Mouse (Mus musculus): ENCODE results near the gene Trmt10b. TPM values are rescaled to one million over a fixed set of nuclear protein-coding genes. Genes with fewer than 3 reads are reported as not detected.
A peak's percentile ranks its signal among the peaks of the same experiment; 100 is the strongest.

The Trmt10b gene
- polyA plus RNA-seq, 1 experiment from 2014 or later = 4.1 TPM

DNA sequence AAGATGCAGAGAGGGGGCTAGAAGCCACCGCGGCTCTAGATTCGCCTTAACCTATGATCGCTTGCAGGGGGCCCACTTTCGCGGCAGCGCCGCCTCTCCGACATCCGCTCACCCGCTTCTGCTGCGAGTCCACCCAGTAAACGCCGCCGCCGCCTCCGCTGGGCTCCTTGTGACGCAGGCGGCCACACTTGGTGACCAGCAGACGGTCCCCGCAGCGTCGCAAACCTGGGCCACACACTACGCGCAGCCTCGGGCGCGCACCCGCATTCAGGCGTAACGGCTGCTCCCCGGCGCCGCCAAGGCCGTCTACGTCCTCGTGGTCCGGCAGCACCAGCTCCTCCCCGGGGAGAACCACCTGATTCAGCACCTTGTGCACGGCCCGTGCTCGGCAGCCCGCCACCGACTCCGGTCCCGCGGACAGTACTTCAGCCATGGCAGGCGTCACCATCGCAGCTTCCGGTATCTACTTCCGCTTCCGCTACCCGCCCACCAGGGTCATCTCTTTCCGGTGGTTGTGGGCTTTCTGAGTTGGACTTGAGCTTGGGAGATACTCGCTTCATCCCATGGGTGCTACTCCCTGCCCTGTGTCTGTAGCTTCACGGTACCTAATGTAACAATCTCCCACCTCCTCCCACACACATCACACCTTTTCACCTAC lies 23.4 kb downstream of the Trmt10b start:
- under 1% methylated on average over 56 of the region's 56 CpGs for WGBS (ENCODE audit: insufficient replicate concordance)
- Histone ChIP-seq H3K27ac (ENCODE audit: low read length) (peak overlapping the region; percentile 81), H3K27me3 (ENCODE audit: control insufficient read depth, insufficient read depth, low read depth, low read length) (no peaks in the 10 kb centered on the region), H3K9ac (ENCODE audit: low read depth, low read length) (peak overlapping the region; percentile 89), H3K4me2 (ENCODE audit: low read depth, low read length) (peak overlapping the region; percentile 79), H3K9me3 (replicated peaks; ENCODE audit: control insufficient read depth, low read length) (no peaks in the 10 kb centered on the region), H3K4me1 (ENCODE audit: control insufficient read depth, low read depth, low read length) (peaks cover 11% of the 10 kb centered on the region; the same call in 1 of the 2 replicates), H3K4me3 (ENCODE audit: low read depth, low read length) (peak overlapping the region; percentile 88), H3K36me3 (ENCODE audit: control insufficient read depth, insufficient read depth) (peaks cover 12% of the 10 kb centered on the region)
- ATAC-seq (ENCODE audit: low read depth) = peak; percentile 82

DNA sequence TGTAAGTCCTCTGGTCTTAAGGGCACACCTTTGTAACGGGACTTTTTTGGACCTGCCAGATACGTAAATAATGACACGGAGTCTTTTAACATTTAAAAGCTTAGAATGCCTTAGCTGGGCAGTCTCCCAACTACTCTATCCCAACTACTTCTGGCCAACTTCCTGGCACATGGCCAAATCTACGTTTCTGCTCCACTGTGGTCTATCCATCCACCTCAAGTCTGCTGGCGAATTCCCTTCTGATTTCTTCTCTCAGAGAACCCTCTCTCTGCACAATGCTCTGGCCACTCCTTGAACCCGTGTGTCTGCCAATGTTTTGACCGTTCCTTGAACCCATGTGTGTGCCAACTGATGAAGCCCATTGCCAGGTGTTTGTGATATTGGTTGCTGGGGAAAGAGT lies 34.2 kb downstream of the Trmt10b start:
- Histone ChIP-seq H3K9me3 (replicated peaks; ENCODE audit: control insufficient read depth, low read length) (no peaks in the 10 kb centered on the region), H3K27me3 (ENCODE audit: control insufficient read depth, insufficient read depth, low read depth, low read length) (no peaks in the 10 kb centered on the region; the same call in 1 of the 2 replicates), H3K27ac (ENCODE audit: low read length) (no peak overlapping the region), H3K36me3 (ENCODE audit: control insufficient read depth, insufficient read depth) (no peaks in the 10 kb centered on the region), H3K4me2 (ENCODE audit: low read depth, low read length) (no peak overlapping the region), H3K4me1 (ENCODE audit: control insufficient read depth, low read depth, low read length) (no peaks in the 10 kb centered on the region), H3K9ac (ENCODE audit: low read depth, low read length) (no peak overlapping the region), H3K4me3 (ENCODE audit: low read depth, low read length) (no peak overlapping the region)
- WGBS (ENCODE audit: insufficient replicate concordance) = 63% methylated on average over 7 of the region's 7 CpGs
- ATAC-seq (ENCODE audit: low read depth) = no peak

DNA sequence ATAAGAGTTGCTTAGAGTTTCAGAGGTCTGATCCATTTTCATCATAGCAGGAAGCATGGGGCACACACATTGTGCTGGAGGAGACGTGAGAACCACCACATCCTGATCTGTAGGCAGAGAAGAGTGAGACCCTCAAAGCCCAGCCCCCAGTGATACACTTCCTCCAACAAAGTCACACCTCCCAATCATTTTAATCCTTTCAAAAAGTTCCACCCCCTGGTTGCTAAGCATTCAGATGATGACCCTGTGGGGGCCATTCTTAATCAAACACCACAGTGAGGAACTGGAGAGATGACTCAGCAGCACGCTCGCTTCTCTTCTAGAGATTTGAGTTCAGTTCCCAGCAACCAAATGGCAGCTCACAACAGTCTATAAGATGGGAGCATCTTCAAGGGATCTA lies 35.5 kb downstream of the Trmt10b start:
- no peaks in the 10 kb centered on the region; the same call in 1 of the 2 replicates for H3K27me3 ChIP-seq (ENCODE audit: control insufficient read depth, insufficient read depth, low read depth, low read length)
- H3K4me3 ChIP-seq (ENCODE audit: low read depth, low read length) = no peak overlapping the region
- 45% methylated on average over 3 of the region's 3 CpGs for WGBS (ENCODE audit: insufficient replicate concordance)
- no peak for ATAC-seq (ENCODE audit: low read depth)
- no peak overlapping the region for H3K27ac ChIP-seq (ENCODE audit: low read length)
- no peaks in the 10 kb centered on the region for H3K9me3 ChIP-seq (replicated peaks; ENCODE audit: control insufficient read depth, low read length)
- no peaks in the 10 kb centered on the region for H3K4me1 ChIP-seq (ENCODE audit: control insufficient read depth, low read depth, low read length)
- no peak overlapping the region for H3K9ac ChIP-seq (ENCODE audit: low read depth, low read length)
- H3K36me3 ChIP-seq (ENCODE audit: control insufficient read depth, insufficient read depth) = no peaks in the 10 kb centered on the region
- H3K4me2 ChIP-seq (ENCODE audit: low read depth, low read length) = no peak overlapping the region

DNA sequence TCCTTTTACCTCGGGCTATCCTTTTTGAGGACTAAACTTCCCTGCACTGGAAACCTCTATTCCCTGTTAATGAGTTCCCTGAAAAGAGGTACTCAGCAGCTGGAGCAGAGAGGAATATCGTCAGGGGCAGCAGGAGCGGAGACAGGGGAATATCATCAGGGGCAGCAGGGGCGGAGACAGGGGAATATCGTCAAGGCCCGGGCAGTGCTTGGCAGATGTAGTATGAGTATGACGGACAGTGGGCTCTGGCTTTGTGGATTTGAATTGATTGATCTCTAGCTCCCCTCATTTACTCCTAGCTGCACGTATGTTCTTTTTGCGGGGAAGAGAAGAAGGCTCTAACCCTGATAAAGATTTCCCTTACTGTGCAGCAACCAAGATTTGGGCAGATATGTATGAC lies 44.3 kb downstream of the Trmt10b start:
- H3K27ac ChIP-seq (ENCODE audit: low read length) = peak overlapping the region; percentile 96
- H3K4me3 ChIP-seq (ENCODE audit: low read depth, low read length) = peak overlapping the region; percentile 67
- no peaks in the 10 kb centered on the region for H3K9me3 ChIP-seq (replicated peaks; ENCODE audit: control insufficient read depth, low read length)
- H3K4me1 ChIP-seq (ENCODE audit: control insufficient read depth, low read depth, low read length) = peaks cover 14% of the 10 kb centered on the region
- H3K27me3 ChIP-seq (ENCODE audit: control insufficient read depth, insufficient read depth, low read depth, low read length) = no peaks in the 10 kb centered on the region
- H3K36me3 ChIP-seq (ENCODE audit: control insufficient read depth, insufficient read depth) = no peaks in the 10 kb centered on the region; the same call in 1 of the 2 replicates
- whole genome bisulfite sequencing (ENCODE audit: insufficient replicate concordance) = 62% methylated on average over 9 of the region's 9 CpGs
- H3K9ac ChIP-seq (ENCODE audit: low read depth, low read length) = peak overlapping the region; percentile 75
- H3K4me2 ChIP-seq (ENCODE audit: low read depth, low read length) = peak overlapping the region; percentile 91
- ATAC-seq (ENCODE audit: low read depth) = no peak

DNA sequence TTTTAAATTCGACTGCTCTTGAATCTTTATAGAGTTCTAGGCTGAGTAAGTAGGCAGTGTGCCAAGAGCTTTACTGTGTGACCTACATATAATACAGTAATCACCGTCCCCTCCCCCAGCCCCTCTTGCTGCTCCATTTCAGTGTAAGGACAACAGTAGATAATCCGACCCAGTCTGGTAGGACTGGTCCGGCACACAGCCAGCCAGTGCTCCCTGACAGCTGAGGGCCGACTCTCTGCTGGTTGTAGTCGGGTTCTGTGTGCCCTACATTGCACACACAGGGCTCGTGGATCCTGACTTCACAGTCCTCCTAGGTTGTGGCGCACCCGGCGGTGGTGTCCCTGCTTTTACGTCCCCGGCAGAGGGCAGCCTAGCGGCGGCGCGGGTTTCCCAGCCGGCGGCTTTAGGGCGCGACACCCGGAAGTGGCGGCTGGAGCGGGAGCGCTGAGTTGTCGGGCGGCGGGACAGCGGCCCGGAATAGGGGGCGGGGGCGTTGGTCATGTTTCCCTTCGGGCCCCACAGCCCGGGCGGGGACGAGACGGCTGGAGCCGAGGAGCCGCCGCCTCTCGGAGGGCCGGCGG lies 44.8 kb downstream of the Trmt10b start, which contains the start of gene Dcaf10:
Gene Dcaf10, plus strand, starts transcription at position 433 of the 581 bp plus-strand sequence.
- peak within 1 kb of the TSS; percentile 91 for H3K4me2 ChIP-seq (ENCODE audit: low read depth, low read length)
- WGBS (ENCODE audit: insufficient replicate concordance) = 2% methylated on average over 42 of the region's 42 CpGs
- H3K4me1 ChIP-seq (ENCODE audit: control insufficient read depth, low read depth, low read length) = peaks cover 14% of the 10 kb centered on the region
- H3K27ac ChIP-seq (ENCODE audit: low read length) = peak within 1 kb of the TSS; percentile 96
- no peaks in the 10 kb centered on the region; the same call in 1 of the 2 replicates for H3K36me3 ChIP-seq (ENCODE audit: control insufficient read depth, insufficient read depth)
- no peaks in the 10 kb centered on the region for H3K9me3 ChIP-seq (replicated peaks; ENCODE audit: control insufficient read depth, low read length)
- peak within 1 kb of the TSS; percentile 75 for H3K9ac ChIP-seq (ENCODE audit: low read depth, low read length)
- peak; percentile 89 for ATAC-seq (ENCODE audit: low read depth)
- H3K4me3 ChIP-seq (ENCODE audit: low read depth, low read length) = peak within 1 kb of the TSS; percentile 67
- no peaks in the 10 kb centered on the region for H3K27me3 ChIP-seq (ENCODE audit: control insufficient read depth, insufficient read depth, low read depth, low read length)

DNA sequence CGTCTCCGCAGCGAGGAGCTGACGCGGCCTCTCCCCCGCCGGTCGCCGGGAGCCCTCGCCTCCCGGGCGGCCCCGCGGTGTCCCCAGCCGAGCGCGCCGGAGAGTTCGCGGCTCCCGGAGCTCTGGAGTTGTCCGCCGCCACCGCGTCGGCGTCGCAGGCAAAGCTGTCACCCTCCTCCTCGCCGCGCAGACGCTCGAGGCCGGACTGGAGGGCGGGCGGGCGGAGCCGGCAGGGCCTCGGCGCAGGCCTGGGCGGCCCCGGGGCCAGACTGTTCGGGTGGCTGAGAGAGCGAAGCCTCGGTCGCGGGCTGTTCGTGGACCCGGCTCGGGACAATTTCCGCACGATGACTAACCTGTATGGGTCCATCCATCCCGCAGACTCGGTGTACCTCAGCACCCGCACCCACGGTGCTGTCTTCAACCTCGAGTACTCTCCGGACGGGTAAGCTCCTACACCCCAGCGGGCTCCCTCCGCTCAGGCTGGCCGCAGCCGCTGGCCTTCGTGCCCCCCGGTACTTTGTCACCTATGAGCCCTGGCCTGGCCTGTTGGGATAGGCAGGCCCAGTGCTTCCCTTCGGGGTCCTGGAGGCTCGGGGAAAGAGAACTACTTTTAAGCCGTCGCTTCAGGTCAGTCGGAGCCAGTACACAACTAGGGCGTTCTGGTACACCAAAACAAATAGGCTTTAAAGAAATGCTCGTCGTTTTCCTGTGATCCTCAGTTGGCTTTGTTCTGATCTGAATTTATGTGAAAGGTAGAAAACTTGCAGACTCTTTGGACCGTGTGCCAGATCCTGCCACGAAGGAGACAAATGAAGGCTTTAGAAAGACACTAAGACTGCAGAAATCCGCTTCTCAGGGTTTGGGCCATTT lies 45.6 kb downstream of the Trmt10b start, which contains the start of gene Exosc3:
Gene Exosc3, minus strand, starts transcription at position 447 of the 870 bp plus-strand sequence.
- Histone ChIP-seq H3K36me3 (ENCODE audit: control insufficient read depth, insufficient read depth) (peaks cover 4% of the 10 kb centered on the region; the same call in 1 of the 2 replicates), H3K4me2 (ENCODE audit: low read depth, low read length) (peak within 1 kb of the TSS; percentile 91), H3K27me3 (ENCODE audit: control insufficient read depth, insufficient read depth, low read depth, low read length) (no peaks in the 10 kb centered on the region), H3K4me1 (ENCODE audit: control insufficient read depth, low read depth, low read length) (peaks cover 14% of the 10 kb centered on the region), H3K9ac (ENCODE audit: low read depth, low read length) (peak within 1 kb of the TSS; percentile 75), H3K4me3 (ENCODE audit: low read depth, low read length) (peak within 1 kb of the TSS; percentile 67), H3K27ac (ENCODE audit: low read length) (peak within 1 kb of the TSS; percentile 96), H3K9me3 (replicated peaks; ENCODE audit: control insufficient read depth, low read length) (no peaks in the 10 kb centered on the region)
- WGBS (ENCODE audit: insufficient replicate concordance) = under 1% methylated on average over 76 of the region's 76 CpGs
- peak; percentile 89 for ATAC-seq (ENCODE audit: low read depth)

DNA sequence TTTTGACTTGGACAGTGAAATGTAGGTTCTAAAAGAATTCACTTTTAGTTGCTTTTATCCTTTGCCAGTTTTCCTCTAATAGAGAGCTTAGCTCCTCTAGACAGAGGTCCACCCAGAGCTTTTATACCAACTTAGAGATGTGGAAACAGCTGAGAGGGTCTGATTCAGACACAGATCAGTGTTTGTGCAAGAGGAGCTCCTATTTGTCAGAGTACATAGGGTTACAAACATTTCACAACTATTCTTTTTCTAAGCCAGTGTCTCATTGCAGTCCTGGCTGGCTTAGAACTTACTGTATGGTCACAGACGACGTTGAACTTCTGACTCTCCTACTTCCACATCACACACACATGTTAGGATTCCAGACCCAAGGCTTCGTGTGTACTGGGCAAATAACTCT lies 59.7 kb downstream of the Trmt10b start:
- peaks cover 9% of the 10 kb centered on the region for H3K36me3 ChIP-seq (ENCODE audit: control insufficient read depth, insufficient read depth)
- H3K9ac ChIP-seq (ENCODE audit: low read depth, low read length) = no peak overlapping the region
- no peaks in the 10 kb centered on the region for H3K4me1 ChIP-seq (ENCODE audit: control insufficient read depth, low read depth, low read length)
- H3K27me3 ChIP-seq (ENCODE audit: control insufficient read depth, insufficient read depth, low read depth, low read length) = no peaks in the 10 kb centered on the region
- H3K27ac ChIP-seq (ENCODE audit: low read length) = no peak overlapping the region
- H3K4me2 ChIP-seq (ENCODE audit: low read depth, low read length) = no peak overlapping the region
- H3K4me3 ChIP-seq (ENCODE audit: low read depth, low read length) = no peak overlapping the region
- WGBS (ENCODE audit: insufficient replicate concordance) = 63% methylated on average over 3 of the region's 3 CpGs
- H3K9me3 ChIP-seq (replicated peaks; ENCODE audit: control insufficient read depth, low read length) = no peaks in the 10 kb centered on the region
- ATAC-seq (ENCODE audit: low read depth) = no peak
